Mouse (Mus musculus): Measurements from ENCODE around the gene Srsf10.

Gene Srsf10

DNA sequence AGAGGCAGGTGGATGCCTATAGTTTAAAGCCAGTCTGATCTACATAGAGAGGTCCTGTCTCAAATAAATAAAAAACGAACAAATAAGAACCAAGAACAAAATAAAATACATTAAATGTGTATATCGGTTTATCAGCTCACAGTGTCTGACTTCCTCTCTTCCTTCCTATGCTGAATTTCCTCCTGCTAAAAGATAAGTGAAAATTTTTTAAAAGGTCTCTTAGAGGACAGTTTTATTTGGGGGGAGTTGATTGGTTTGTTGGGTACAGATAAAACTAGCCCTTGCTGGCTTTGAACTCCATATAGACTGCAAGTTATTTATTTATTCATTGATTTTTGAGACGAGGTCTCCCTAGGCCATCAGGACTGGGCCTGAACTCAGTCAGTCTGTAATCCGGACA is 57.9 kb downstream of the Srsf10 start:
- no peak for DNase-seq (ENCODE audit: low read depth, low spot score)

DNA sequence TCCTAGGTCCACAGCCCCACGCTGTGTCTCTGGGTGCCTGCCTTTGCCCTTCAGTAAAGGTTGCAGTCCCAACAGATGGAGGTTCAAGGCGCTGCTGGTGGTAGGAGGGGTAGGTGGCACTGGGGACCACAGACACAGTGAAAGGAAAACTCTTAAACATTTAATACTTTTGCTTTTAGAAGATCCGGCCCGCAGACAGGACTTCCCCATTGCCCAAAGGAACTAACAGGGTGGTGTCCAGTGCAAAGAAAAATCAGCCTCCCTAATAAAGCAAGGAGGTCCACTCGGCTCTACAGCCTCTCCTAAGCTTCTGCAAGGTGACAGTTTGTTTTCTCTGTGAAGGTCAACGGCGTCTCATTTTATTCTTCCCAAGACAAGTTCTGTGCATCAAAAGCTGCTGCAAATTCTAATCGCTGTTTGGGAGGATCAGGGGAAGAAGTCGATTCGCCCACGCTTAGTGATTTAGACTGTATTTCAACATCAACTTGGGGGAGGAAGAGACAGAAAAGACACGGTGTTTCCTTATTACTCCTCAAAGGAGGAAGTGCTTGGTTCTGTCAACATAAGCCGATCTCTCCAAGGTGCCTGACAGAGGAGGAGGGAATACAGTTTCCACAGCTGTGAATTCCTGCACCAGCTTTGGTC is 63.2 kb downstream of the Srsf10 start:
- DNase-seq (ENCODE audit: low read depth, low spot score), result no peak

DNA sequence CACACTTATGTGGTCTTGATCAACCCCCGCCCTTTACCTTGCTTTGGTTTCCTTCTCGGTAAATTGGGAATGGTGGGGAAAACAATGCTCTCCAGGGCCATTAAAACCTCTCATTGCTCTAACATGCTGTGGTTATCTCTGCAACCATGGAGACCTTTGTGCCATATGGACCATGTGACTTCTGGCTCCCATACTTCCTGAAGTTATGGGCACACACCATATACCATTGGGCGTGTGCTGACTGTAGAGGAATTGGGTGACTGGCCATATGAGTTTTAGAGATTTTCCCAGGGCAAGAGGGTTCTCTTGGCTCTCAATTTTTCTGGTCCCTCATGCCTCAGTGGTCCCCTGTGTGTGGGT is 63.7 kb downstream of the Srsf10 start:
- no peak for DNase-seq (ENCODE audit: low read depth, low spot score)

Measured in CD4-positive helper T cell, adult 2 months (primary cell).